Mouse (Mus musculus) lung, postnatal 4 days (tissue): Measurements from ENCODE around the gene Cep290.

Experiments used
- DNase-seq, 2 experiments: peaks; one replicate each; pipeline ENCODE4 v3.0.0; 2021

Cep290 gene

GRCm38 (mm10) chr10:100598339-100598738 lies 111.0 kb downstream of the Cep290 start:
- no peak for DNase-seq

- DNase-seq: no peak
These were observed 116.2 kb downstream of the Cep290 start for GRCm38 (mm10) chr10:100603511-100603910.

- DNase-seq: no peak
These were observed 116.9 kb downstream of the Cep290 start for GRCm38 (mm10) chr10:100604254-100604653.

DNA sequence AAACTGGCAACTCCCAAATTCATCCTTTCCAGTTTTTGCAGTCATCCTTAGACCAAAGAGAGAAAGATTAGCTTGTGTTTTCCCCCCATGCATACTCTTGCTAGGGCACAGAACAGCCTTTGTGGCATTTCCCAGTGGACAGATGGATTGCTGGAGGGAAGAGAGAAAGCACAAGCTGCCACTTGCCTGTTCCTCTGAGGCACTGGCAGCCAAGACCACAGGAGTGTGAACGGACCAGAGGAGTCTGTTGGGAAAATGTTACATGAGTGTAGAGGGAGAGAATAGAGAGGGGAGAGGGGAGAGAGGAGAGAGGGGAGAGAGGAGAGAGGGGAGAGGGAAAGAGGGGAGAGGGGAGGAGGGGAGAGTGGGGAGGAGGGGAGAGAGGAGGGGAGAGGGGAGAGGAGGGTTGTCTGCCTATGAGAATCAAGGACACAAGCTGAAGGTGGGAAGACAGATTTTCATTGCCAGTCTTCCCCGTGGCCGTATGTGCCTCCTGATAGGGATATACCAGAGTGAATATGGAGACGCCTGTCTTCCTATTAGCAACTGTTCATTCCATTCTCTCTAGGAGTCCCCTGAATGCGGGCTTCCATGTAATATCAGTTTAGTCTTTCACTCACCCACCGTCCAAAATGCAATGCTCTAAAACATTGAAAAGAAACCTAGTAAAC lies 130.0 kb downstream of the Cep290 start:
- DNase-seq: no peak

- DNase-seq: no peak
These were observed 132.1 kb downstream of the Cep290 start for GRCm38 (mm10) chr10:100619474-100619873.

DNA sequence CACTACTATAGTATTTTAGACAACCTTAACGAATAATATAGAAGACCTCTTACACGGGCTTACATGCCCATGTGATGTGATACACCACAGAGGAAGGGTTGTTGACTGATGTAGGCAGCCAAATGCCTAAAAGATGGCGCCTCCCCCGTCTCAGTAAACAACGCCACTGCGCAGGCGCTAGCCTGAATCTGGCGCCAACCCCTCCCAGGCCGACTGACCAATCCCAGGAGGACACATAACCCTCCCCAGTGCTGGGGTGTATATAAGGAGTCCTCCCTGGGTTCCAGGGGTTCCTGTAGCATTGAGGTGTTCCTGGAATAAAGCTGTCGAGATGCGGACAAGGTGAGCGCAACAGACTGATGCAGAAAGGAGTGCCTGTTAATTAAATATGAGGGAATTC lies 132.7 kb downstream of the Cep290 start:
- no peak for DNase-seq

DNA sequence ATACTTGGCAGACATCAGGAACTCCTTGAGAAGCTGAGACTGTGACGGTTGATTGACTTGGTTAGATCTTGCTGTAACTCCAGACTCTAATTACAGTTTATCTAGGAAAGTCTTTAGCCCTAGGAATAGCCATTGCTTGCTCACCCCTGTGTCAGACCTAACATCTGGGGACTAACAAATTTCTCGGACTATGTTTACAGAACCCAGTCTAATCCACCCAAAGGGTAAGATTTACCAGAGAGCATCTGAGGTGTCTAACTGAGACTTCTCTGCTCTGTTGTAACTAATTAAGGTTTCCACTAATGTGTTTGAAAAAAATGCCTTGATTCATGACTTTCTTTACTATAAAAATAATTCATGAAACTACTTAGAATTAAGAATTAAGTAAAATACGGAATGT lies 135.1 kb downstream of the Cep290 start:
- no peak for DNase-seq
